Mouse (Mus musculus) intestine, embryonic 16.5 days (tissue): ENCODE measurements at regions not wholly inside any gene's neighbourhood (a gene's known extent, or its start where the extent isn't known, plus 50 kb on each side); places are given as distances from the start of the nearest gene placed in this dataset.

Experiments used
- ATAC-seq: fragments of 200-750 bp; cut with Nextera tagmentation; 2 replicates; pipeline ENCODE4 v1.8.0; 2017; ENCODE audit warnings: moderate TSS enrichment, moderate library complexity
- H3K27ac ChIP-seq: fragments of 300-500 bp; sonication (generic); 2 replicates; pipeline ENCODE4 v1.5.1; 2014; ENCODE audit warnings: mild to moderate bottlenecking, low read length
- H3K27me3 ChIP-seq: fragments of 300-500 bp; sonication (generic); replicated peaks from 2 replicates; pipeline ENCODE4 v1.6.1; 2014; ENCODE audit warnings: low read length, control low read depth, mixed read lengths; ENCODE audit not compliant: control insufficient read depth, insufficient read depth
- H3K36me3 ChIP-seq: fragments of 300-500 bp; sonication (generic); 2 replicates; pipeline ENCODE4 v1.6.1; 2014; ENCODE audit warnings: low read length, control low read depth; ENCODE audit not compliant: control insufficient read depth, insufficient read depth
- H3K4me1 ChIP-seq: fragments of 300-500 bp; sonication (generic); 2 replicates; pipeline ENCODE4 v1.6.1; 2014; ENCODE audit warnings: low read length, control low read depth, mixed read lengths; ENCODE audit not compliant: control insufficient read depth, insufficient read depth
- H3K4me2 ChIP-seq: fragments of 300-500 bp; sonication (generic); 2 replicates; pipeline ENCODE4 v1.6.1; 2014; ENCODE audit warnings: low read depth, low read length, control low read depth
- H3K4me3 ChIP-seq: fragments of 300-500 bp; sonication (generic); 2 replicates; pipeline ENCODE4 v1.5.1; 2014; ENCODE audit warnings: mild to moderate bottlenecking, low read length
- H3K9ac ChIP-seq: fragments of 300-500 bp; sonication (generic); 2 replicates; pipeline ENCODE4 v1.6.1; 2014; ENCODE audit warnings: low read depth, low read length
- H3K9me3 ChIP-seq: fragments of 300-500 bp; sonication (generic); 2 replicates; pipeline ENCODE4 v1.6.1; 2016; ENCODE audit warnings: low read length, control low read depth; ENCODE audit not compliant: control insufficient read depth
- WGBS: fragments of 180-500 bp; shearing (Covaris S2); extraction: QIAGEN DNeasy Blood & Tissue Kit; methylation state at CpG from one replicate; pipeline ENCODE4 v1.1.7; 2014; 5-methylcytosine and 5-hydroxymethylcytosine counted together

DNA sequence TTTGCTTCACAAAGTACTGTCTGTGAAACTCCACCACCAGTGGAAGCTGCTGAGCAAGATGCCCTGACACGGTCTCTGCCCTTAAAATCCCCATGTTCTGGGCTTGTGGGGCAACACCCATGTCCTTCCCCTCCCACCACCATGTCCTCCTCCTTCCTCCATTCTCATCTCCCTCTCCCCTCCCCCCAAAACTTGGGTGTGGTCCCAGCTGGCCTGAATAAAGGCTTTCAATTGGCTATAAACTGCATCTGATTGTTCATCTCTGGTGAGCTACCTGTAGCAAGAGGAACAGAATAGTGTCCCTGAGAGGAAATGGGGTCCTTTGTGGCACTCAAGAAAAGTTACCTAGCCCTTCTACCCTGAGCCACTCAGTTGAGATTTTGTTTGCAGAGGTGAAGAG lies 91.8 kb downstream of the Slc16a9 start:
- H3K9me3 ChIP-seq, result no peaks in the 10 kb centered on the region
- 73% methylated on average over 1 of the region's 1 CpGs for WGBS
- no peaks in the 10 kb centered on the region for H3K4me1 ChIP-seq
- no peak overlapping the region for H3K4me3 ChIP-seq
- H3K9ac ChIP-seq, result no peak overlapping the region
- no peaks in the 10 kb centered on the region for H3K27me3 ChIP-seq
- no peaks in the 10 kb centered on the region for H3K36me3 ChIP-seq
- ATAC-seq, result no peak
- H3K4me2 ChIP-seq, result no peak overlapping the region
- H3K27ac ChIP-seq, result no peak overlapping the region

DNA sequence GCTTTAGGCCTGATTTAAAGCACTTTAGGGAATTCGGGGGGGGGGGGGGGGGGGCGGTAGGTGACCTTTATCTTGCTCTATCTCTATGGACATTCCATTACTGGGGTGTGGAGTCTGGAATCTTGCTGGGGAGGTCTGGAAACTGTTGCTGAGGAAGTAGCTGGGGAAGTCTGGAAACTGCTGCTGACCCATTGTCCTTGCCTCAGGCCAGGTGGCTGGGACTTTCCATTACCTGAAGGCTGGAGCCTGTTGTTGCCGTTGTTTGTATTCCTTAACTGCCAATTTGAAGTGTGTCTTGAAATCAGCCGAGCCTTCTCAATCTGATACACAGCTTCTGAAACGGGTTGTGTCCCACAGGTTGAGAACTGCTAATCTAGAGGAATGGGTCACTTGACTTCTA lies 80.9 kb upstream of the Fam13c start:
- ATAC-seq, result no peak
- H3K36me3 ChIP-seq, result no peaks in the 10 kb centered on the region
- 43% methylated on average over 5 of the region's 5 CpGs for WGBS

GRCm38 (mm10) chr10:70359834-70360233 lies 80.4 kb upstream of the Fam13c start:
- Histone ChIP-seq H3K9me3 (no peaks in the 10 kb centered on the region), H3K9ac (no peak overlapping the region)
- ATAC-seq, result peak; percentile 52; the same call in 1 of the 2 replicates

More for the DNA sequence above, 80.9 kb upstream of the Fam13c start:
- H3K4me3 ChIP-seq, result no peak overlapping the region
- no peaks in the 10 kb centered on the region for H3K4me1 ChIP-seq
- H3K4me2 ChIP-seq, result no peak overlapping the region
- no peaks in the 10 kb centered on the region for H3K27me3 ChIP-seq
- no peak overlapping the region for H3K27ac ChIP-seq
- no peak overlapping the region for H3K9ac ChIP-seq
- H3K9me3 ChIP-seq, result no peaks in the 10 kb centered on the region

GRCm38 (mm10) chr10:70363054-70363453 lies 77.2 kb upstream of the Fam13c start:
- Histone ChIP-seq H3K4me1 (no peaks in the 10 kb centered on the region), H3K9ac (no peak overlapping the region), H3K36me3 (no peaks in the 10 kb centered on the region), H3K9me3 (no peaks in the 10 kb centered on the region), H3K27ac (no peak overlapping the region), H3K4me3 (no peak overlapping the region), H3K27me3 (no peaks in the 10 kb centered on the region), H3K4me2 (no peak overlapping the region)
- 76% methylated on average over 4 of the region's 4 CpGs for WGBS
- ATAC-seq, result no peak

More at GRCm38 (mm10) chr10:70359834-70360233, 80.4 kb upstream of the Fam13c start:
- Histone ChIP-seq H3K4me2 (no peak overlapping the region), H3K27ac (no peak overlapping the region), H3K36me3 (no peaks in the 10 kb centered on the region), H3K4me3 (no peak overlapping the region), H3K4me1 (no peaks in the 10 kb centered on the region), H3K27me3 (no peaks in the 10 kb centered on the region)
- WGBS, result 35% methylated on average over 7 of the region's 7 CpGs

- no peaks in the 10 kb centered on the region for H3K27me3 ChIP-seq
- no peak overlapping the region for H3K9ac ChIP-seq
- 45% methylated on average over 14 of the region's 14 CpGs for WGBS
- H3K4me2 ChIP-seq, result no peak overlapping the region
- no peak for ATAC-seq
- H3K4me3 ChIP-seq, result no peak overlapping the region
- H3K27ac ChIP-seq, result no peak overlapping the region
- H3K4me1 ChIP-seq, result no peaks in the 10 kb centered on the region
- no peaks in the 10 kb centered on the region for H3K9me3 ChIP-seq
- H3K36me3 ChIP-seq, result no peaks in the 10 kb centered on the region
Measured at GRCm38 (mm10) chr10:70364218-70364975, 75.9 kb upstream of the Fam13c start.

DNA sequence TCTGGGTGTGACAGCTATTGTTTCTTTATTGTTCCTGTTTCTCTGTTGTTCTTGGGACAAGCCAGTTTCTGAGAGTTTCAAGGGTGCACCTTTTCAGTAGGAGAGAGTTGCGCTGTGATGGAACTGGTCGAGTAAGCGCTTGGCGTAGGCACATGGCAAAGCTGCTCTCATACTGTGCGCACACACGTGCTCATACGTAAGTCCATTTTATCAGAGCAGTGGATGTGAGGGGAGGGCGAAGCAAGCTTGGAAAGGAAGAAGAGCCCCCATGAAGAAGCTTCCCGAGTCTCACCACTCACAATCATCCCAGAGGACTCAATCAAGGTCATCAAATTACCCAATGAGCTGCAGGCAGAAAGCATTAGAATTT lies 75.3 kb upstream of the Fam13c start:
- no peak for ATAC-seq
- Histone ChIP-seq H3K9ac (no peak overlapping the region), H3K27ac (no peak overlapping the region), H3K4me2 (no peak overlapping the region), H3K27me3 (no peaks in the 10 kb centered on the region), H3K4me3 (no peak overlapping the region), H3K36me3 (no peaks in the 10 kb centered on the region), H3K9me3 (no peaks in the 10 kb centered on the region), H3K4me1 (no peaks in the 10 kb centered on the region)
- 93% methylated on average over 9 of the region's 9 CpGs for WGBS

DNA sequence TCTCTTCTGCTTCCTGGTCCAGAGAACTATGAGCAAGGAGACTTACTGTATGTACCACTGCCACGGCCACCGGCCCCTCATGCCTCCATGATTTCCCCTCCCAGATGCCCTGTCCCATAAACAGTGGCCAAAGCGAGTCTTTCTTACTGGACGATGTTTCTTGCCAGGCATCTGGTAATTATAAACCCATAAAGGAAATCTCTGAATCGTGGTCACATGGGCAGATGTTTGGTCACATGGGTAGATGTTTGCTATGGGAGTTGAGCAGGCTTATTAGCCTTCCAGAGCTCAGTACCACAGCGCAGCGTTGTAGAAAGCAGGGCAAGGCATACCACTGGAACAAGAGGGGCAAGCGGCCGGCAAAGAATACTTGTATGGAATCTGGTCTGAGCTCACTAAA lies 74.8 kb upstream of the Fam13c start:
- Histone ChIP-seq H3K9me3 (no peaks in the 10 kb centered on the region), H3K36me3 (no peaks in the 10 kb centered on the region), H3K27ac (no peak overlapping the region), H3K4me2 (no peak overlapping the region), H3K27me3 (no peaks in the 10 kb centered on the region), H3K4me3 (no peak overlapping the region), H3K9ac (no peak overlapping the region), H3K4me1 (no peaks in the 10 kb centered on the region)
- no peak for ATAC-seq
- WGBS, result 86% methylated on average over 9 of the region's 9 CpGs

GRCm38 (mm10) chr10:70367866-70368265 lies 72.4 kb upstream of the Fam13c start:
- no peaks in the 10 kb centered on the region for H3K27me3 ChIP-seq
- no peak overlapping the region for H3K4me2 ChIP-seq
- H3K9ac ChIP-seq, result no peak overlapping the region
- no peaks in the 10 kb centered on the region for H3K4me1 ChIP-seq
- H3K9me3 ChIP-seq, result no peaks in the 10 kb centered on the region
- no peaks in the 10 kb centered on the region for H3K36me3 ChIP-seq
- no peak overlapping the region for H3K27ac ChIP-seq
- ATAC-seq, result no peak
- 84% methylated on average over 11 of the region's 11 CpGs for WGBS
- H3K4me3 ChIP-seq, result no peak overlapping the region

DNA sequence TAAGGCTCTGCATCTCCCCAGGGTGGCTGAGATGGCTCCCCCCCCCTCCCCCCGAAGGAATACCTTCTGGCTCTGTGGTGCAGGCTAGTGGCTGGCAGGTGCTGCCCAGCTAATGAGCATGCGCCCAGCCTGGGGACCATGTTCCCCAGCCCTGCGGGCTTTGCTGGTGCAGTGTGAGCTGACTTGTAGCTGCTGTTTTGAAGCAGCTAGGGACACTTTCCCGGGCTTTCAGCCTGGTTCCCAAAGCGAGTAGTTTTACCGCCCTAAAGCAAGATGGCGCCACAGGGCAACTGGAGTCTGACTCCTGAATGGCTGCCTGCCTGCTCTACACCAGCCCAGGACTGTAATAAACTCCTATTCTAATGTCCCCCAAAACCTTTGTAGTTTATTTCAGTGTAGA lies 71.6 kb upstream of the Fam13c start:
- no peak for ATAC-seq
- Histone ChIP-seq H3K36me3 (no peaks in the 10 kb centered on the region), H3K4me2 (no peak overlapping the region), H3K27me3 (no peaks in the 10 kb centered on the region), H3K4me1 (no peaks in the 10 kb centered on the region), H3K9ac (no peak overlapping the region), H3K9me3 (no peaks in the 10 kb centered on the region), H3K4me3 (no peak overlapping the region), H3K27ac (no peak overlapping the region)
- WGBS, result 40% methylated on average over 7 of the region's 7 CpGs
